Mouse (Mus musculus): ENCODE results near the gene Fam155a. TPM values are rescaled to one million over a fixed set of nuclear protein-coding genes. Genes with fewer than 3 reads are reported as not detected.

The Fam155a gene
- polyA plus RNA-seq, 2 experiments = 1.1 to 2.1 TPM

DNA sequence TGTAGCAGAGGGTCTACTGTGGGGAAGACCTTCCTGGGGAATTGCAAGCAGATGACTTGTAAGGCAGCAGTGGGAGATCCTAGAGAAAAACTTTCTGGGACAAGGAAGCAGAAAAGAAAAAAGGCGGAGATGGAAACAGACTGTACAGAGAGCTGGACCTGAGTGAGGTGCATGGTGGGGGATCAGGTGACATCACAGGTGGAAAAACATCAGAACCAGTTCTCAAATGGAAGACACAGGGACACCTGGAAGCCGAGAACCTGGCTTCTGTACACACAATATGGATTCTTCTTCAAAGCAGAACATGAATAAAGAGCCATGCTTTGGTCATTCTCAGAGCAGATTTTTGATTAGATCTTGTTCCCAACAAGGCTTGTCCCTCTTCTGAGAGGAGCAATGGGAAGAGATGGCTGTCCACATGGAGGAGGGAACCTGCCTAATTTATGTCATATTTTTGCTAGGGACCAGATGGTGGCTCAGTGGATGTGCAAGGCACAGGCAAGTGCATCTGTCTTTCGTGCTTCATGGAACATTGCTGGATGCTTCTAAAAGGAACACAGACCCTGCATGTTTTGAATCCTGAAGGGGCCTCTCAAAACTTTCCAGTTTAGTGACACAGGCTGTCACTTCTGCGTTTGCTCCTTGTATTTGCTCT lies 201.3 kb downstream of the Fam155a start:
- ATAC-seq (ENCODE audit: low FRiP score, low read depth) (no peak), DNase-seq (ENCODE audit: low spot score) (no peak)
- Histone ChIP-seq H3K9me3 (ENCODE audit: control insufficient read depth, low read length) (no peaks in the 10 kb centered on the region), H3K27ac (replicated peaks; ENCODE audit: low read depth, low read length) (no peak overlapping the region), H3K4me3 (replicated peaks; ENCODE audit: low read length) (no peak overlapping the region), H3K27me3 (ENCODE audit: control insufficient read depth, insufficient read depth, low read length) (no peaks in the 10 kb centered on the region), H3K36me3 (ENCODE audit: control insufficient read depth, insufficient read depth, low read length) (no peaks in the 10 kb centered on the region), H3K4me1 (ENCODE audit: control insufficient read depth, insufficient read depth, low read length) (no peaks in the 10 kb centered on the region), H3K4me2 (replicated peaks; ENCODE audit: low read depth, low read length, severe bottlenecking) (no peak overlapping the region), H3K9ac (ENCODE audit: low read depth, low read length, severe bottlenecking) (no peak overlapping the region)
- 76% methylated on average over 4 of the region's 4 CpGs for WGBS
- TF ChIP-seq POLR2A (IDR thresholded peaks at IDR 0.05; ENCODE audit: borderline replicate concordance, extremely low read depth, insufficient read depth, insufficient read length) = no peak

DNA sequence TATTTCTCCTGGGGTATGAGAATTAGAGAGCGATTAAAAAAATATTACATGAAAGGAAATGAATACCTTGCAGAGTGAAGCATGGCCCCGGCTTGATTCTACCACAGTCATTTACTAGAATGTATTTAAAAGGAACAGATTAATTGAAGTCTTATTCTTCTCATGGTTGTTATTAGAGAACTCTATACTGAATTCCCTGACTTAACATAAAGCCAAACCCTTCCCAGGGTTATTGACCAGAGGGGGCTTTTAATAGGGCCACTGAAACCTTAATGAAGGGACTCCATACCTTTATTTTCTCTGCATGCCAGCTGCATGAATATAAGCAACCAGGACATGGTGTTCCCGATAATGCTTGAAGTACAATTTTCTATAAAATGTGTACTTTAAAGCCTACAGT lies 221.8 kb downstream of the Fam155a start:
- H3K4me3 ChIP-seq (replicated peaks; ENCODE audit: low read length) = no peak overlapping the region
- H3K27me3 ChIP-seq (ENCODE audit: control insufficient read depth, insufficient read depth, low read length) = no peaks in the 10 kb centered on the region
- DNase-seq (ENCODE audit: low spot score) (no peak), ATAC-seq (ENCODE audit: low FRiP score, low read depth) (peak; percentile 50; the same call in 1 of the 2 replicates)
- H3K27ac ChIP-seq (replicated peaks; ENCODE audit: low read depth, low read length) = no peak overlapping the region
- H3K9ac ChIP-seq (ENCODE audit: low read depth, low read length, severe bottlenecking) = no peak overlapping the region
- no peak overlapping the region for H3K4me2 ChIP-seq (replicated peaks; ENCODE audit: low read depth, low read length, severe bottlenecking)
- no peaks in the 10 kb centered on the region for H3K9me3 ChIP-seq (ENCODE audit: control insufficient read depth, low read length)
- 54% methylated on average over 3 of the region's 3 CpGs for WGBS
- H3K36me3 ChIP-seq (ENCODE audit: control insufficient read depth, insufficient read depth, low read length) = no peaks in the 10 kb centered on the region
- H3K4me1 ChIP-seq (ENCODE audit: control insufficient read depth, insufficient read depth, low read length) = no peaks in the 10 kb centered on the region
- TF ChIP-seq POLR2A (IDR thresholded peaks at IDR 0.05; ENCODE audit: borderline replicate concordance, extremely low read depth, insufficient read depth, insufficient read length) = no peak

DNA sequence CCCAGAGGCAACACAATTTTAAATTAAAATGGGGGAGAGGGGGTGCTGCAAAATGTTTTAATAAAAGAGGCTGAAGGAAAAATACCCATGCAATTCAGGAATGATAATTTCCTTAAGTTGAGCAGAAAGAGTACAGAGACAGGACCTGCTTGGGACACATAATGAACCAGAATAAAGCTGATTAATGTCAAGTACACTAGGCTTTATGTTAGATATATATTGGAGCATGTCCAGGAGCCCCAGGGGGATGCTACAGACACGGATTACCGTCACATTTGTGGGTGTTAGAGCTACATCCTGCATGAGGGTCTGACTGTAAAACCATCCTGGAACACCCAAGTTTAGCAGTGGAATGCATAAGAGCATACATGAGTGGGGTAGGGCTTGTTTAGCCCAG lies 223.4 kb downstream of the Fam155a start:
- TF ChIP-seq POLR2A (IDR thresholded peaks at IDR 0.05; ENCODE audit: borderline replicate concordance, extremely low read depth, insufficient read depth, insufficient read length) = no peak
- DNase-seq (ENCODE audit: low spot score) (no peak), ATAC-seq (ENCODE audit: low FRiP score, low read depth) (no peak)
- Histone ChIP-seq H3K9me3 (ENCODE audit: control insufficient read depth, low read length) (no peaks in the 10 kb centered on the region), H3K9ac (ENCODE audit: low read depth, low read length, severe bottlenecking) (no peak overlapping the region), H3K27me3 (ENCODE audit: control insufficient read depth, insufficient read depth, low read length) (no peaks in the 10 kb centered on the region), H3K4me1 (ENCODE audit: control insufficient read depth, insufficient read depth, low read length) (no peaks in the 10 kb centered on the region), H3K4me2 (replicated peaks; ENCODE audit: low read depth, low read length, severe bottlenecking) (no peak overlapping the region), H3K36me3 (ENCODE audit: control insufficient read depth, insufficient read depth, low read length) (no peaks in the 10 kb centered on the region), H3K27ac (replicated peaks; ENCODE audit: low read depth, low read length) (no peak overlapping the region), H3K4me3 (replicated peaks; ENCODE audit: low read length) (no peak overlapping the region)
- WGBS = 51% methylated on average over 2 of the region's 2 CpGs

DNA sequence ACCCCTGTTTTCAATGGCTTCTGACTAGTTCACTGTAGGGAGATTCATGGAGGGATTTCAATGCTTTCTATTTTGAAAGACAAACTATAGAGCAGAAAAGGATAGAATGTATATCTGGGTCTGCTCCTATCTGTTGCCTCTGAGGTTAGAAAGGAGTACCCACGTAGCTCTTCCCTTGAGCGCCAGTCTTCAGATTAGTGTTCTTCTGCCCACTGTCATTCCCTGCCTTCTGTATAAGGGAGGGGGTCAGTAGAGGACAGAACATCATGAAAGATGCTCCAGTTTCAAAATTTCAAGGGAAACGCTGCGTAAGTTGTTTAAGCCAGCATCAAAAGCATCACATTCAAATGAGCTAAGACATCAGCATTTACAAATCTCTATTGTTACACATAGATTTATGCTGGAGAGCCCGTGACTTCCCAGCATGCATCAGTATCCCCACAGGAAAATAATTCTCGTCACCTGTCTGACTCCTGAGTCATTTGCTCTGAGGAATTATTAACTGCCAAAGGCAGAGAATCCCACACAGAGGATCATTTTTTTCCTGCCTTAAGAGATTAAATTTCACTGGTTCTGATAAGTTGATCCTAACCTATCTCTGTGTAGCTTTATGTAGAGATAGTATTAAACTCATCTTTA lies 223.9 kb downstream of the Fam155a start:
- H3K4me3 ChIP-seq (replicated peaks; ENCODE audit: low read length) = no peak overlapping the region
- H3K36me3 ChIP-seq (ENCODE audit: control insufficient read depth, insufficient read depth, low read length) = no peaks in the 10 kb centered on the region
- H3K27me3 ChIP-seq (ENCODE audit: control insufficient read depth, insufficient read depth, low read length) = no peaks in the 10 kb centered on the region
- WGBS = 75% methylated on average over 6 of the region's 6 CpGs
- DNase-seq (ENCODE audit: low spot score) (no peak), ATAC-seq (ENCODE audit: low FRiP score, low read depth) (no peak)
- no peaks in the 10 kb centered on the region for H3K4me1 ChIP-seq (ENCODE audit: control insufficient read depth, insufficient read depth, low read length)
- H3K4me2 ChIP-seq (replicated peaks; ENCODE audit: low read depth, low read length, severe bottlenecking) = no peak overlapping the region
- no peak for TF ChIP-seq POLR2A (IDR thresholded peaks at IDR 0.05; ENCODE audit: borderline replicate concordance, extremely low read depth, insufficient read depth, insufficient read length)
- H3K27ac ChIP-seq (replicated peaks; ENCODE audit: low read depth, low read length) = no peak overlapping the region
- H3K9ac ChIP-seq (ENCODE audit: low read depth, low read length, severe bottlenecking) = no peak overlapping the region
- no peaks in the 10 kb centered on the region for H3K9me3 ChIP-seq (ENCODE audit: control insufficient read depth, low read length)

DNA sequence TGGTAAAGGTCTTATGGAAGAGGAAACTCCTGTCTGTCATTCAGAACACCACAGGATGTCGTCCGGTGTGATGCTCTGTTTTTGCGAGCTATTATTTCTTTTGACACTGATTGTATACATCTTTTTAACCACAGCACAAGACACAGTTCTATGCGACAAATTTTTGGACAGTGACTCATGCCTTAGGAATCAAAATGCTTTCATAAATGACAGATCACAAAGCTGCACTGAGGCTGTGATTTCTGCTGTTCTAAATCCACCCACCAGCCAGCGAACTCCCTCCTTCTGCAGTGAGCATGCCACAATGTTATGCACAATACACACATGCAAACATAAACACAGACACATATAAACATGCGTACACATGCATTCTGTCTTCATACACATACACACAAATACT lies 224.5 kb downstream of the Fam155a start:
- Histone ChIP-seq H3K9me3 (ENCODE audit: control insufficient read depth, low read length) (no peaks in the 10 kb centered on the region), H3K9ac (ENCODE audit: low read depth, low read length, severe bottlenecking) (no peak overlapping the region), H3K4me2 (replicated peaks; ENCODE audit: low read depth, low read length, severe bottlenecking) (no peak overlapping the region), H3K27me3 (ENCODE audit: control insufficient read depth, insufficient read depth, low read length) (no peaks in the 10 kb centered on the region), H3K4me3 (replicated peaks; ENCODE audit: low read length) (no peak overlapping the region), H3K36me3 (ENCODE audit: control insufficient read depth, insufficient read depth, low read length) (no peaks in the 10 kb centered on the region), H3K4me1 (ENCODE audit: control insufficient read depth, insufficient read depth, low read length) (no peaks in the 10 kb centered on the region), H3K27ac (replicated peaks; ENCODE audit: low read depth, low read length) (no peak overlapping the region)
- WGBS = 76% methylated on average over 6 of the region's 6 CpGs
- no peak for DNase-seq (ENCODE audit: low spot score)
- no peak for TF ChIP-seq POLR2A (IDR thresholded peaks at IDR 0.05; ENCODE audit: borderline replicate concordance, extremely low read depth, insufficient read depth, insufficient read length)
- no peak for ATAC-seq (ENCODE audit: low FRiP score, low read depth)
